Comparison of ENCODE assay signal across 13 mouse cellular contexts in genomic region chrX:101754478-101754877, GRCm38 (mm10). TPM values are rescaled to one million over a fixed set of nuclear protein-coding genes. Genes with fewer than 3 reads are reported as not detected.
A peak's percentile ranks its signal among the peaks of the same experiment; 100 is the strongest.
DNase-seq lines count a peak whose midpoint lies in the region; ATAC-seq and TF ChIP-seq lines count a peak whose summit lies in the region.
"Had no signal": no experiment of that assay in that cellular context is flagged by ENCODE, and none has a peak within 500 bp of the region (broad histone marks: within the 10 kb centered on the region; RNA-seq: fewer than 3 reads in every experiment).

No protein-coding gene starts in this region.

- DNase-seq in kidney, adult 9 months = peak; percentile 11
- DNase-seq in NIH3T3 (ENCODE audit: low read depth) = peak; percentile 6
- DNase-seq in cerebellum, postnatal 14 days = peak; percentile 43 to 70
- peak; percentile 45 to 50 for DNase-seq in left cerebral cortex, postnatal 36 days (ENCODE audit: low spot score in 2 of 2)
- DNase-seq in stomach, postnatal 0 days (ENCODE audit: low spot score) = no peak
- DNase-seq: spleen, adult 18-20 months had no signal

- no peaks in the 10 kb centered on the region for H3K4me1 ChIP-seq in kidney, embryonic 16.5 days (ENCODE audit: insufficient read depth, low read length)
- no peaks in the 10 kb centered on the region for H3K4me1 ChIP-seq in stomach, postnatal 0 days (replicated peaks; ENCODE audit: control insufficient read depth, insufficient read depth)
- no peaks in the 10 kb centered on the region for H3K4me1 ChIP-seq in forebrain, embryonic 15.5 days
- H3K4me1 ChIP-seq: lung, embryonic 15.5 days had no signal

- H3K27me3 ChIP-seq in kidney, embryonic 16.5 days (ENCODE audit: insufficient read depth, low read length) = peaks cover 16% of the 10 kb centered on the region; the same call in 1 of the 2 replicates
- H3K27me3 ChIP-seq in stomach, postnatal 0 days (ENCODE audit: control insufficient read depth, insufficient read depth, low read length) = no peaks in the 10 kb centered on the region
- H3K27me3 ChIP-seq in forebrain, embryonic 15.5 days = no peaks in the 10 kb centered on the region
- H3K27me3 ChIP-seq: lung, embryonic 15.5 days had no signal

- H3K36me3 ChIP-seq in kidney, embryonic 16.5 days (ENCODE audit: insufficient read depth, low read length) = no peaks in the 10 kb centered on the region
- no peaks in the 10 kb centered on the region for H3K36me3 ChIP-seq in stomach, postnatal 0 days (ENCODE audit: control insufficient read depth, insufficient read depth, low read length)
- H3K36me3 ChIP-seq in forebrain, embryonic 15.5 days = no peaks in the 10 kb centered on the region
- H3K36me3 ChIP-seq: lung, embryonic 15.5 days had no signal

- no peak for TF ChIP-seq EP300 in stomach, postnatal 0 days (optimal IDR thresholded peaks at IDR 0.05)

- H3K9me3 ChIP-seq in kidney, embryonic 16.5 days (ENCODE audit: low read length) = no peaks in the 10 kb centered on the region
- H3K9me3 ChIP-seq in stomach, postnatal 0 days (ENCODE audit: control insufficient read depth, low read length) = no peaks in the 10 kb centered on the region
- no peaks in the 10 kb centered on the region for H3K9me3 ChIP-seq in forebrain, embryonic 15.5 days
- H3K9me3 ChIP-seq: lung, embryonic 15.5 days had no signal

- no peak overlapping the region for H3K9ac ChIP-seq in kidney, embryonic 16.5 days (replicated peaks; ENCODE audit: low read length)
- no peak overlapping the region for H3K9ac ChIP-seq in stomach, postnatal 0 days (ENCODE audit: low read length)
- H3K9ac ChIP-seq in forebrain, embryonic 15.5 days (replicated peaks) = no peak overlapping the region
- H3K9ac ChIP-seq: lung, embryonic 15.5 days had no signal

- no peak for ATAC-seq in kidney, embryonic 16.5 days (ENCODE audit: low FRiP score, low TSS enrichment)
- ATAC-seq in stomach, postnatal 0 days (ENCODE audit: low FRiP score, low TSS enrichment) = no peak
- ATAC-seq in forebrain, embryonic 15.5 days (replicated peaks) = no peak
- ATAC-seq: Patski had no signal

- no peak overlapping the region for H3K4me2 ChIP-seq in kidney, embryonic 16.5 days (replicated peaks; ENCODE audit: low read depth, low read length)
- H3K4me2 ChIP-seq in stomach, postnatal 0 days (replicated peaks; ENCODE audit: low read depth) = no peak overlapping the region
- no peak overlapping the region for H3K4me2 ChIP-seq in forebrain, embryonic 15.5 days (replicated peaks)
- H3K4me2 ChIP-seq: lung, embryonic 15.5 days had no signal

- no peak overlapping the region for H3K27ac ChIP-seq in kidney, embryonic 16.5 days (ENCODE audit: low read length)
- H3K27ac ChIP-seq in stomach, postnatal 0 days (replicated peaks) = no peak overlapping the region
- no peak overlapping the region for H3K27ac ChIP-seq in forebrain, embryonic 15.5 days (replicated peaks)
- H3K27ac ChIP-seq: lung, embryonic 15.5 days had no signal

- TF ChIP-seq CTCF in stomach, postnatal 0 days (IDR thresholded peaks at IDR 0.05; ENCODE audit: low read depth) = no peak

- intact Hi-C loops in left cerebral cortex, postnatal 36 days (cut with DNase I) = no loop called here

- H3K4me3 ChIP-seq in kidney, embryonic 16.5 days (ENCODE audit: low read length) = no peak overlapping the region
- no peak overlapping the region for H3K4me3 ChIP-seq in stomach, postnatal 0 days (ENCODE audit: low read depth, low read length)
- no peak overlapping the region for H3K4me3 ChIP-seq in forebrain, embryonic 15.5 days
- H3K4me3 ChIP-seq: lung, embryonic 15.5 days had no signal

- 69% methylated on average over 5 of the region's 5 CpGs for WGBS in kidney, embryonic 16.5 days
- 59% methylated on average over 5 of the region's 5 CpGs for WGBS in stomach, postnatal 0 days
- WGBS in forebrain, embryonic 15.5 days = 67% methylated on average over 5 of the region's 5 CpGs

RNA-seq across cellular contexts. Expression of gene Cxcr3, which starts 20.4 kb away (rescaled TPM):
- 0.20 and 0.26 TPM in 2 replicates for polyA plus RNA-seq in kidney, embryonic 16.5 days (2015; fragmentation: Nextera tagmentation; extraction: Ambion mirVana)
- not detected for total RNA-seq in left cerebral cortex, postnatal 36 days (2021)
- 0.29 and 0.48 TPM in 2 replicates for polyA plus RNA-seq in stomach, postnatal 0 days (2015; fragmentation: Nextera tagmentation; extraction: Ambion mirVana)
- polyA plus RNA-seq in forebrain, embryonic 15.5 days (2015; fragmentation: Nextera tagmentation; extraction: Ambion mirVana) = 0.22 TPM in 1 of 2 replicates, not detected in the other
- total RNA-seq: layer of hippocampus, postnatal 14 days had no signal
- polyA plus RNA-seq: Patski had no signal

RNA-seq across cellular contexts. Expression of gene Gm4779, which starts 39.7 kb away (rescaled TPM):
- 0.22 and 0.24 TPM in 2 replicates for polyA plus RNA-seq in kidney, embryonic 16.5 days (2015; fragmentation: Nextera tagmentation; extraction: Ambion mirVana)
- total RNA-seq in left cerebral cortex, postnatal 36 days (2021) = under 1 TPM in 1 of 2 experiments, not detected in 1; 0.45 TPM
- not detected in 2 replicates for polyA plus RNA-seq in stomach, postnatal 0 days (2015; fragmentation: Nextera tagmentation; extraction: Ambion mirVana)
- 0.10 and 0.27 TPM in 2 replicates for polyA plus RNA-seq in forebrain, embryonic 15.5 days (2015; fragmentation: Nextera tagmentation; extraction: Ambion mirVana)
- total RNA-seq: gastrocnemius, adult 18-20 months; heart, postnatal 25 days; layer of hippocampus, postnatal 14 days had no signal
- polyA plus RNA-seq: Patski had no signal

RNA-seq across cellular contexts. Expression of gene 8030474K03Rik, which starts 40.0 kb away (rescaled TPM):
- polyA plus RNA-seq in kidney, embryonic 16.5 days (2015; fragmentation: Nextera tagmentation; extraction: Ambion mirVana) = 0.22 and 0.33 TPM in 2 replicates
- not detected for total RNA-seq in left cerebral cortex, postnatal 36 days (2021)
- not detected in 2 replicates for polyA plus RNA-seq in stomach, postnatal 0 days (2015; fragmentation: Nextera tagmentation; extraction: Ambion mirVana)
- polyA plus RNA-seq in forebrain, embryonic 15.5 days (2015; fragmentation: Nextera tagmentation; extraction: Ambion mirVana) = not detected in 2 replicates
- total RNA-seq: gastrocnemius, adult 18-20 months; heart, postnatal 25 days; layer of hippocampus, postnatal 14 days had no signal
